Mouse (Mus musculus) megakaryocyte, embryonic 14.5 days (primary cell): ENCODE data around the gene Slc39a11. TPM values are rescaled to one million over a fixed set of nuclear protein-coding genes. Genes with fewer than 3 reads are reported as not detected.

ENCODE experiments used
- H3K27me3 ChIP-seq: replicated peaks from 2 replicates; pipeline ENCODE3; 2012; ENCODE audit warnings: inconsistent platforms
- H3K36me3 ChIP-seq: replicated peaks from 2 replicates; pipeline ENCODE3; 2012; ENCODE audit warnings: low read length, inconsistent platforms, mixed read lengths
- H3K4me1 ChIP-seq: 2 replicates; pipeline ENCODE4 v1.6.1; 2012; ENCODE audit warnings: inconsistent platforms
- H3K4me3 ChIP-seq: replicated peaks from 2 replicates; pipeline ENCODE3; 2012; ENCODE audit warnings: moderate library complexity, mild to moderate bottlenecking, inconsistent platforms
- H3K9me3 ChIP-seq: 2 replicates; pipeline ENCODE4 v1.6.1; 2012; ENCODE audit warnings: inconsistent platforms
- FLI1 ChIP-seq: IDR thresholded peaks from 2 replicates; pipeline ENCODE4 v1.6.1; 2012; ENCODE audit warnings: low read length, inconsistent platforms, mixed read lengths
- GATA1 ChIP-seq: IDR thresholded peaks from 3 replicates; pipeline ENCODE4 v1.6.1; 2012; ENCODE audit warnings: mixed read lengths, low read length, inconsistent platforms, borderline replicate concordance
- polyA plus RNA-seq: library from polyadenylated mRNA; stranded (reverse); fragments of >175 nt; gene quantifications from 2 replicates; pipeline ENCODE4 v1.2.3, GENCODE M21; 2012; ENCODE audit warnings: low replicate concordance; ENCODE audit not compliant: insufficient read depth

Gene Slc39a11
- polyA plus RNA-seq, 1 experiment = 20.6 TPM

- Histone ChIP-seq H3K4me3 (no peak overlapping the region), H3K36me3 (no peaks in the 10 kb centered on the region), H3K9me3 (peaks cover 15% of the 10 kb centered on the region), H3K4me1 (no peaks in the 10 kb centered on the region; the same call in 1 of the 2 replicates), H3K27me3 (no peaks in the 10 kb centered on the region)
- no peak for TF ChIP-seq FLI1
- no peak for TF ChIP-seq GATA1
Observed at GRCm38 (mm10) chr11:113327499-113328062, 322.3 kb downstream of the Slc39a11 start.

GRCm38 (mm10) chr11:113326387-113327011 is 323.4 kb downstream of the Slc39a11 start:
- TF ChIP-seq GATA1 (no peak), FLI1 (no peak)
- H3K4me1 ChIP-seq = no peaks in the 10 kb centered on the region; the same call in 1 of the 2 replicates
- H3K36me3 ChIP-seq = no peaks in the 10 kb centered on the region
- H3K9me3 ChIP-seq = peaks cover 22% of the 10 kb centered on the region
- H3K4me3 ChIP-seq = no peak overlapping the region
- no peaks in the 10 kb centered on the region for H3K27me3 ChIP-seq

GRCm38 (mm10) chr11:113321601-113322000 is 328.3 kb downstream of the Slc39a11 start:
- H3K4me1 ChIP-seq = no peaks in the 10 kb centered on the region; the same call in 1 of the 2 replicates
- peaks cover 67% of the 10 kb centered on the region for H3K9me3 ChIP-seq
- no peaks in the 10 kb centered on the region for H3K36me3 ChIP-seq
- no peak for TF ChIP-seq FLI1
- no peak for TF ChIP-seq GATA1
- H3K4me3 ChIP-seq = no peak overlapping the region
- H3K27me3 ChIP-seq = no peaks in the 10 kb centered on the region

GRCm38 (mm10) chr11:113309265-113309951 is 340.5 kb downstream of the Slc39a11 start:
- Histone ChIP-seq H3K9me3 (peaks cover 37% of the 10 kb centered on the region), H3K27me3 (no peaks in the 10 kb centered on the region), H3K36me3 (peaks cover 14% of the 10 kb centered on the region), H3K4me1 (no peaks in the 10 kb centered on the region), H3K4me3 (no peak overlapping the region)
- no peak for TF ChIP-seq FLI1
- TF ChIP-seq GATA1 = no peak

- Histone ChIP-seq H3K4me3 (no peak overlapping the region), H3K4me1 (no peaks in the 10 kb centered on the region), H3K9me3 (peaks cover 33% of the 10 kb centered on the region), H3K36me3 (peaks cover 16% of the 10 kb centered on the region), H3K27me3 (no peaks in the 10 kb centered on the region)
- TF ChIP-seq GATA1 = no peak
- TF ChIP-seq FLI1 = no peak
Observed at GRCm38 (mm10) chr11:113308256-113308941, 341.5 kb downstream of the Slc39a11 start.

GRCm38 (mm10) chr11:113303204-113303603 is 346.7 kb downstream of the Slc39a11 start:
- TF ChIP-seq GATA1 (no peak), FLI1 (no peak)
- Histone ChIP-seq H3K27me3 (no peaks in the 10 kb centered on the region), H3K4me3 (no peak overlapping the region), H3K36me3 (peaks cover 16% of the 10 kb centered on the region), H3K9me3 (peaks cover 17% of the 10 kb centered on the region), H3K4me1 (0 out of 2 replicates have a peak, but pooled peaks cover 5% of the 10 kb centered on the region)

- H3K27me3 ChIP-seq = no peaks in the 10 kb centered on the region
- H3K4me3 ChIP-seq = no peak overlapping the region
- TF ChIP-seq GATA1 (no peak), FLI1 (no peak)
- peaks cover 4% of the 10 kb centered on the region for H3K9me3 ChIP-seq
- H3K4me1 ChIP-seq = 0 out of 2 replicates have a peak, but pooled peaks cover 5% of the 10 kb centered on the region
- H3K36me3 ChIP-seq = peaks cover 3% of the 10 kb centered on the region
Observed at GRCm38 (mm10) chr11:113299492-113299891, 350.4 kb downstream of the Slc39a11 start.

- Histone ChIP-seq H3K36me3 (no peaks in the 10 kb centered on the region), H3K9me3 (peaks cover 4% of the 10 kb centered on the region), H3K4me1 (0 out of 2 replicates have a peak, but pooled peaks cover 5% of the 10 kb centered on the region), H3K4me3 (no peak overlapping the region), H3K27me3 (no peaks in the 10 kb centered on the region)
- TF ChIP-seq FLI1 (no peak), GATA1 (no peak)
Observed at GRCm38 (mm10) chr11:113297765-113298164, 352.1 kb downstream of the Slc39a11 start.

- 0 out of 2 replicates have a peak, but pooled peaks cover 4% of the 10 kb centered on the region for H3K4me1 ChIP-seq
- H3K27me3 ChIP-seq = no peaks in the 10 kb centered on the region
- TF ChIP-seq GATA1 (no peak), FLI1 (no peak)
- no peak overlapping the region for H3K4me3 ChIP-seq
- peaks cover 4% of the 10 kb centered on the region for H3K9me3 ChIP-seq
- H3K36me3 ChIP-seq = no peaks in the 10 kb centered on the region
Observed at GRCm38 (mm10) chr11:113296912-113297625, 352.8 kb downstream of the Slc39a11 start.
